Mouse (Mus musculus) stomach, postnatal 0 days (tissue): ENCODE measurements at regions not wholly inside any gene's neighbourhood (a gene's known extent, or its start where the extent isn't known, plus 50 kb on each side); places are given as distances from the start of the nearest gene placed in this dataset.
A peak's percentile ranks its signal among the peaks of the same experiment; 100 is the strongest.

Experiments
- CTCF ChIP-seq: IDR thresholded peaks from 2 replicates; pipeline ENCODE4 v1.5.1; 2016; ENCODE audit warnings: antibody characterized with exemption, low read depth, mild to moderate bottlenecking, moderate library complexity
- EP300 ChIP-seq: optimal IDR thresholded peaks from 2 replicates; pipeline ENCODE3; 2016; ENCODE audit warnings: antibody characterized with exemption

- peak; percentile 52 for TF ChIP-seq CTCF
- no peak for TF ChIP-seq EP300
These were observed 80.0 kb downstream of the Elovl4 start for GRCm38 (mm10) chr9:83726105-83726504.
